8 mouse cellular contexts compared by ENCODE assay signal in the genomic region with DNA sequence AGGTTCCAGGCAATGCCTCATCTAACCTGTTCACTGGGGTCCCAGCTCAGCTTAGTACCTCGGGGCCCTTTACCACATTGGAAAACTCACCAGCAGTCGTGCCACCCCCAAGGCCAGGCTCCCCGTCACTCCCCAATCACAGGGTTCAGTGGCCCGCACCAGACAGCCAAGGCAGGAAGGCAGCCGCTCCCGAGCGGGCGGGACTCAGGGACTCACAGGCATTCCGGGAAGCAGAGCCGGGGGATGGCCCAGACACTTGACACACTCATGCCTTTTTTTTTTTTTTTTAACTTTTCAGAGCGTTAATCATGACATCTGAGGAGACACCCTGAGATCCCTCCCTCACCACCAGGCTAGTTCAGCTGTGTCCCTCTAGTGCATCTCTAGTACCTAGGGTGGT. TPM values are rescaled to one million over a fixed set of nuclear protein-coding genes. Genes with fewer than 3 reads are reported as not detected.
A peak's percentile ranks its signal among the peaks of the same experiment; 100 is the strongest.
DNase-seq lines count a peak whose midpoint lies in the region; ATAC-seq and TF ChIP-seq lines count a peak whose summit lies in the region.

No protein-coding gene starts in this region.

- no peak for ATAC-seq in midbrain, embryonic 12.5 days (ENCODE audit: low FRiP score, low read depth)
- no peak for ATAC-seq in midbrain, postnatal 0 days (ENCODE audit: low FRiP score)
- ATAC-seq in erythroblast, adult 5-6 weeks (replicated peaks; ENCODE audit: low FRiP score, poor library complexity, severe bottlenecking): 0 out of 2 replicates have a peak, but pooled peaks have one; percentile 4
- ATAC-seq in kidney, embryonic 15.5 days (replicated peaks; ENCODE audit: low FRiP score): peak; percentile 22; the same call in 1 of the 2 replicates
- ATAC-seq in granulocyte monocyte progenitor cell, adult 5-6 weeks (replicated peaks; ENCODE audit: poor library complexity, severe bottlenecking): no peak

- H3K9me3 ChIP-seq in midbrain, embryonic 12.5 days: no peaks in the 10 kb centered on the region
- H3K9me3 ChIP-seq in midbrain, postnatal 0 days (ENCODE audit: low read length): no peaks in the 10 kb centered on the region
- H3K9me3 ChIP-seq in kidney, embryonic 15.5 days (replicated peaks): no peaks in the 10 kb centered on the region

- H3K36me3 ChIP-seq in midbrain, embryonic 12.5 days: no peaks in the 10 kb centered on the region
- H3K36me3 ChIP-seq in midbrain, postnatal 0 days (ENCODE audit: insufficient read depth, low read length): no peaks in the 10 kb centered on the region
- no peaks in the 10 kb centered on the region for H3K36me3 ChIP-seq in kidney, embryonic 15.5 days

- peaks cover 21% of the 10 kb centered on the region for H3K4me1 ChIP-seq in midbrain, embryonic 12.5 days
- H3K4me1 ChIP-seq in midbrain, postnatal 0 days (ENCODE audit: insufficient read depth, low read length): peaks cover 7% of the 10 kb centered on the region; the same call in 1 of the 2 replicates
- H3K4me1 ChIP-seq in kidney, embryonic 15.5 days: peaks cover 65% of the 10 kb centered on the region

- H3K9ac ChIP-seq in midbrain, embryonic 12.5 days (replicated peaks): no peak overlapping the region
- H3K9ac ChIP-seq in midbrain, postnatal 0 days (replicated peaks; ENCODE audit: low read length, poor library complexity, severe bottlenecking): no peak overlapping the region; the same call in 1 of the 2 replicates
- peak overlapping the region; percentile 16; the same call in 1 of the 2 replicates for H3K9ac ChIP-seq in kidney, embryonic 15.5 days

- no peak overlapping the region for H3K27ac ChIP-seq in midbrain, embryonic 12.5 days (replicated peaks)
- no peak overlapping the region for H3K27ac ChIP-seq in midbrain, postnatal 0 days (ENCODE audit: low read depth, low read length)
- H3K27ac ChIP-seq in kidney, embryonic 15.5 days: peak overlapping the region; percentile 28; the same call in 1 of the 2 replicates

- DNase-seq in midbrain, postnatal 0 days (ENCODE audit: low spot score): no peak
- DNase-seq in lung, postnatal 36 days: peak; percentile 80
- no peak for DNase-seq in thymus, postnatal 14 days
- DNase-seq in layer of hippocampus, postnatal 10 days (ENCODE audit: low spot score in 2 of 2): no peak

- 65% methylated on average over 11 of the region's 11 CpGs for WGBS in midbrain, embryonic 12.5 days
- 70% methylated on average over 11 of the region's 11 CpGs for WGBS in midbrain, postnatal 0 days
- 29% methylated on average over 11 of the region's 11 CpGs for WGBS in kidney, embryonic 15.5 days

- H3K4me3 ChIP-seq in midbrain, embryonic 12.5 days: no peak overlapping the region
- H3K4me3 ChIP-seq in midbrain, postnatal 0 days (ENCODE audit: low read depth, low read length): no peak overlapping the region
- H3K4me3 ChIP-seq in kidney, embryonic 15.5 days (replicated peaks): peak overlapping the region; percentile 99

- no peak for TF ChIP-seq CTCF in midbrain, postnatal 0 days (IDR thresholded peaks at IDR 0.05)

- H3K4me2 ChIP-seq in midbrain, embryonic 12.5 days (replicated peaks): peak overlapping the region; percentile 94; the same call in 1 of the 2 replicates
- H3K4me2 ChIP-seq in midbrain, postnatal 0 days (ENCODE audit: low read depth, low read length, poor library complexity, severe bottlenecking): no peak overlapping the region; the same call in 1 of the 2 replicates
- H3K4me2 ChIP-seq in kidney, embryonic 15.5 days: peak overlapping the region; percentile 89

- H3K27me3 ChIP-seq in midbrain, embryonic 12.5 days: no peaks in the 10 kb centered on the region
- H3K27me3 ChIP-seq in midbrain, postnatal 0 days (ENCODE audit: insufficient read depth, low read length): no peaks in the 10 kb centered on the region
- no peaks in the 10 kb centered on the region for H3K27me3 ChIP-seq in kidney, embryonic 15.5 days

RNA-seq across cellular contexts. Expression of a gene that starts 4.4 kb away (rescaled TPM):
- 14.7 and 15.7 TPM in 2 replicates for polyA plus RNA-seq in midbrain, embryonic 12.5 days (2016; fragmentation: Nextera tagmentation; extraction: Ambion mirVana)
- total RNA-seq in midbrain, postnatal 0 days (2014; rRNA removed): 24.3 TPM in 2 replicates
- polyA plus RNA-seq in midbrain, postnatal 0 days (2015; fragmentation: Nextera tagmentation; extraction: Ambion mirVana): 7.6 TPM in 2 replicates
- 9.2 and 12.5 TPM in 2 replicates for total RNA-seq in erythroblast, adult 5-6 weeks (2015; ENCODE audit: low replicate concordance)
- 17.1 and 20.9 TPM in 2 replicates for total RNA-seq in erythroblast, adult 5-6 weeks (2017; ENCODE audit: low replicate concordance)
- polyA plus RNA-seq in kidney, embryonic 15.5 days (2015; fragmentation: Nextera tagmentation; extraction: Ambion mirVana): 14.4 and 16.2 TPM in 2 replicates
- 42.4 and 43.6 TPM in 2 replicates for total RNA-seq in granulocyte monocyte progenitor cell, adult 5-6 weeks (2014; fragmentation: Nextera tagmentation)
- total RNA-seq in granulocyte monocyte progenitor cell, adult 5-6 weeks (2017): 18.0 and 24.5 TPM in 2 replicates
- 10 to 100 TPM; 19.7 to 23.9 TPM for total RNA-seq in layer of hippocampus, postnatal 10 days (2021)

RNA-seq across cellular contexts. Expression of a gene that starts 14.6 kb away (rescaled TPM):
- 16.7 and 20.3 TPM in 2 replicates for polyA plus RNA-seq in midbrain, embryonic 12.5 days (2016; fragmentation: Nextera tagmentation; extraction: Ambion mirVana)
- total RNA-seq in midbrain, postnatal 0 days (2014; rRNA removed): 84.0 and 97.3 TPM in 2 replicates
- 12.3 and 12.4 TPM in 2 replicates for polyA plus RNA-seq in midbrain, postnatal 0 days (2015; fragmentation: Nextera tagmentation; extraction: Ambion mirVana)
- 47.7 and 60.0 TPM in 2 replicates for total RNA-seq in erythroblast, adult 5-6 weeks (2015; ENCODE audit: low replicate concordance)
- total RNA-seq in erythroblast, adult 5-6 weeks (2017; ENCODE audit: low replicate concordance): 152 and 195 TPM in 2 replicates
- polyA plus RNA-seq in kidney, embryonic 15.5 days (2015; fragmentation: Nextera tagmentation; extraction: Ambion mirVana): 15.0 and 22.4 TPM in 2 replicates
- total RNA-seq in granulocyte monocyte progenitor cell, adult 5-6 weeks (2014; fragmentation: Nextera tagmentation): 94.5 and 150 TPM in 2 replicates
- total RNA-seq in granulocyte monocyte progenitor cell, adult 5-6 weeks (2017): 121 and 132 TPM in 2 replicates
- total RNA-seq in layer of hippocampus, postnatal 10 days (2021): 10 to 100 TPM; 77.1 to 88.3 TPM

RNA-seq across cellular contexts. Expression of a gene that starts 37.5 kb away (rescaled TPM):
- 379 and 384 TPM in 2 replicates for polyA plus RNA-seq in midbrain, embryonic 12.5 days (2016; fragmentation: Nextera tagmentation; extraction: Ambion mirVana)
- 231 and 259 TPM in 2 replicates for total RNA-seq in midbrain, postnatal 0 days (2014; rRNA removed)
- polyA plus RNA-seq in midbrain, postnatal 0 days (2015; fragmentation: Nextera tagmentation; extraction: Ambion mirVana): 607 and 661 TPM in 2 replicates
- 43.3 and 48.8 TPM in 2 replicates for total RNA-seq in erythroblast, adult 5-6 weeks (2015; ENCODE audit: low replicate concordance)
- total RNA-seq in erythroblast, adult 5-6 weeks (2017; ENCODE audit: low replicate concordance): 12.1 and 17.3 TPM in 2 replicates
- polyA plus RNA-seq in kidney, embryonic 15.5 days (2015; fragmentation: Nextera tagmentation; extraction: Ambion mirVana): 594 and 612 TPM in 2 replicates
- 193 and 253 TPM in 2 replicates for total RNA-seq in granulocyte monocyte progenitor cell, adult 5-6 weeks (2014; fragmentation: Nextera tagmentation)
- total RNA-seq in granulocyte monocyte progenitor cell, adult 5-6 weeks (2017): 47.4 and 49.6 TPM in 2 replicates
- total RNA-seq in layer of hippocampus, postnatal 10 days (2021): 100 to 1,000 TPM; 385 to 392 TPM

RNA-seq across cellular contexts. Expression of a gene that starts 39.7 kb away (rescaled TPM):
- polyA plus RNA-seq in midbrain, embryonic 12.5 days (2016; fragmentation: Nextera tagmentation; extraction: Ambion mirVana): 19.3 and 20.0 TPM in 2 replicates
- 273 and 276 TPM in 2 replicates for total RNA-seq in midbrain, postnatal 0 days (2014; rRNA removed)
- polyA plus RNA-seq in midbrain, postnatal 0 days (2015; fragmentation: Nextera tagmentation; extraction: Ambion mirVana): 120 and 121 TPM in 2 replicates
- total RNA-seq in erythroblast, adult 5-6 weeks (2015; ENCODE audit: low replicate concordance): not detected in 2 replicates
- not detected in 2 replicates for total RNA-seq in erythroblast, adult 5-6 weeks (2017; ENCODE audit: low replicate concordance)
- 5.7 and 6.1 TPM in 2 replicates for polyA plus RNA-seq in kidney, embryonic 15.5 days (2015; fragmentation: Nextera tagmentation; extraction: Ambion mirVana)
- total RNA-seq in granulocyte monocyte progenitor cell, adult 5-6 weeks (2014; fragmentation: Nextera tagmentation): 0.73 and 5.3 TPM in 2 replicates
- 0.36 TPM in 1 of 2 replicates, not detected in the other for total RNA-seq in granulocyte monocyte progenitor cell, adult 5-6 weeks (2017)
- total RNA-seq in layer of hippocampus, postnatal 10 days (2021): 100 to 1,000 TPM; 360 to 374 TPM

RNA-seq across cellular contexts. Expression of a gene that starts 47.1 kb away (rescaled TPM):
- 41.7 and 46.4 TPM in 2 replicates for polyA plus RNA-seq in midbrain, embryonic 12.5 days (2016; fragmentation: Nextera tagmentation; extraction: Ambion mirVana)
- total RNA-seq in midbrain, postnatal 0 days (2014; rRNA removed): 114 and 143 TPM in 2 replicates
- 16.3 and 17.2 TPM in 2 replicates for polyA plus RNA-seq in midbrain, postnatal 0 days (2015; fragmentation: Nextera tagmentation; extraction: Ambion mirVana)
- total RNA-seq in erythroblast, adult 5-6 weeks (2015; ENCODE audit: low replicate concordance): 5.0 and 7.7 TPM in 2 replicates
- 3.9 and 7.4 TPM in 2 replicates for total RNA-seq in erythroblast, adult 5-6 weeks (2017; ENCODE audit: low replicate concordance)
- polyA plus RNA-seq in kidney, embryonic 15.5 days (2015; fragmentation: Nextera tagmentation; extraction: Ambion mirVana): 18.8 and 19.5 TPM in 2 replicates
- total RNA-seq in granulocyte monocyte progenitor cell, adult 5-6 weeks (2014; fragmentation: Nextera tagmentation): 26.7 and 36.8 TPM in 2 replicates
- 10.0 and 17.4 TPM in 2 replicates for total RNA-seq in granulocyte monocyte progenitor cell, adult 5-6 weeks (2017)
- total RNA-seq in layer of hippocampus, postnatal 10 days (2021): 100 to 1,000 TPM; 112 to 128 TPM

Comparison
In these comparisons a context has a peak if more than half of its experiments do, and no peak if none do; other contexts are left out.
1. ATAC-seq: peak in erythroblast, adult 5-6 weeks (single experiment) and kidney, embryonic 15.5 days (single experiment); none in midbrain, embryonic 12.5 days (single experiment), midbrain, postnatal 0 days (single experiment) and granulocyte monocyte progenitor cell, adult 5-6 weeks (single experiment).